Comparison of ENCODE assay signal across 28 mouse cellular contexts in genomic region chr2:117003976-117004375, GRCm38 (mm10).
"Had no signal": no experiment of that assay in that cellular context is flagged by ENCODE, and none has a peak within 500 bp of the region (broad histone marks: within the 10 kb centered on the region; RNA-seq: fewer than 3 reads in every experiment).

No protein-coding gene starts in this region.

- H3K9ac ChIP-seq: embryonic facial prominence, embryonic 12.5 days; embryonic facial prominence, embryonic 13.5 days; embryonic facial prominence, embryonic 15.5 days; forebrain, embryonic 12.5 days; forebrain, embryonic 13.5 days; forebrain, embryonic 15.5 days; forebrain, postnatal 0 days had no signal

- ATAC-seq: forebrain, embryonic 13.5 days; forebrain, embryonic 14.5 days; forebrain, embryonic 15.5 days; forebrain, embryonic 16.5 days; forebrain, postnatal 0 days had no signal

- H3K36me3 ChIP-seq: embryonic facial prominence, embryonic 10.5 days; embryonic facial prominence, embryonic 12.5 days; embryonic facial prominence, embryonic 13.5 days; embryonic facial prominence, embryonic 15.5 days; forebrain, embryonic 10.5 days; forebrain, embryonic 12.5 days; forebrain, embryonic 15.5 days had no signal

- H3K9me3 ChIP-seq: embryonic facial prominence, embryonic 10.5 days; embryonic facial prominence, embryonic 12.5 days; embryonic facial prominence, embryonic 13.5 days; embryonic facial prominence, embryonic 15.5 days; forebrain, embryonic 10.5 days; forebrain, embryonic 12.5 days; forebrain, embryonic 13.5 days; forebrain, embryonic 15.5 days had no signal

- H3K4me3 ChIP-seq: embryonic facial prominence, embryonic 10.5 days; embryonic facial prominence, embryonic 12.5 days; embryonic facial prominence, embryonic 13.5 days; embryonic facial prominence, embryonic 15.5 days; erythroblast, embryonic 14.5 days; forebrain, embryonic 10.5 days; forebrain, embryonic 12.5 days; forebrain, embryonic 13.5 days; forebrain, embryonic 15.5 days; gastrocnemius, adult 2 months; heart, adult 2 months had no signal

- H3K27ac ChIP-seq: embryonic facial prominence, embryonic 10.5 days; embryonic facial prominence, embryonic 12.5 days; embryonic facial prominence, embryonic 13.5 days; embryonic facial prominence, embryonic 15.5 days; forebrain, embryonic 10.5 days; forebrain, embryonic 12.5 days; forebrain, embryonic 13.5 days; forebrain, embryonic 15.5 days; gastrocnemius, adult 2 months; heart, adult 2 months had no signal

- DNase-seq: cerebellum, adult 2 months; cerebellum, adult 8-10 months; cerebellum, adult 9-10 months; cerebellum, adult 9-11 months; cerebellum, postnatal 10 days; cerebellum, postnatal 14 days; cerebellum, postnatal 25 days; cerebellum, postnatal 36 days; embryo, embryonic 11 days; forebrain, postnatal 0 days; gastrocnemius, adult 2 months; gastrocnemius, postnatal 10 days; gastrocnemius, postnatal 14 days; gastrocnemius, postnatal 25 days; gastrocnemius, postnatal 36 days; heart, adult 18-20 months; heart, adult 2 months had no signal

- H3K27me3 ChIP-seq: embryonic facial prominence, embryonic 12.5 days; embryonic facial prominence, embryonic 13.5 days; embryonic facial prominence, embryonic 15.5 days; forebrain, embryonic 12.5 days; forebrain, embryonic 13.5 days; forebrain, embryonic 15.5 days had no signal

- H3K4me2 ChIP-seq: embryonic facial prominence, embryonic 12.5 days; embryonic facial prominence, embryonic 13.5 days; embryonic facial prominence, embryonic 15.5 days; forebrain, embryonic 12.5 days; forebrain, embryonic 13.5 days; forebrain, embryonic 15.5 days had no signal

- H3K4me1 ChIP-seq: embryonic facial prominence, embryonic 10.5 days; embryonic facial prominence, embryonic 12.5 days; embryonic facial prominence, embryonic 13.5 days; embryonic facial prominence, embryonic 15.5 days; forebrain, embryonic 10.5 days; forebrain, embryonic 12.5 days; forebrain, embryonic 13.5 days; forebrain, embryonic 15.5 days had no signal
